Mouse (Mus musculus) cerebellum, adult 9-10 months (tissue): ENCODE data around the gene Chrne.

Source experiments
- DNase-seq: peaks from one replicate; pipeline ENCODE4 v3.0.0; 2022

The Chrne gene

GRCm38 (mm10) chr11:70619101-70619500, at the start of gene Chrne:
Chrne (minus strand) TSS chr11:70619216.
- no peak for DNase-seq

GRCm38 (mm10) chr11:70668335-70668770, 49.3 kb upstream of the Chrne start:
- no peak for DNase-seq

GRCm38 (mm10) chr11:70667271-70668150, 48.5 kb upstream of the Chrne start:
- peak; percentile 49 for DNase-seq

DNA sequence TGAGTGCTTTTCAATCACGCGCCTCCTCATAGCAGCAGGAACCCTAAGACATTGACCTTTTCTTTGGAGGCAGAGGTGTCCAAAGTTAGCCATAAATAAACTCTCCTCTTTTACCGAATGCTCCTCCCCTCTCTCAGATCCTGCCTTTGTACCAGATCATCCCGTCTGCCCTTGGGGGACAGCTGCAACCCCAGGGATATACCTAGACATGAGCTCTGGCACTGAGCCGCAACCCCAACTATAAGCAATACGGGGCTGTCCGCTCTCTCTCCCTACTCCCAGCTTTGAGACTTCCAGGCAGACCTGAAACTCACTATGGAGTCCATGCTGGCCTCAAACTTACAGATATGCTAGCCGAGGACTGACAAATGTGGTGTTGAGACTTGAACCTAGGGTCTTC, 47.7 kb upstream of the Chrne start:
- peak; percentile 46 for DNase-seq

- DNase-seq = no peak
Observed at GRCm38 (mm10) chr11:70664741-70665140, 45.7 kb upstream of the Chrne start.

DNA sequence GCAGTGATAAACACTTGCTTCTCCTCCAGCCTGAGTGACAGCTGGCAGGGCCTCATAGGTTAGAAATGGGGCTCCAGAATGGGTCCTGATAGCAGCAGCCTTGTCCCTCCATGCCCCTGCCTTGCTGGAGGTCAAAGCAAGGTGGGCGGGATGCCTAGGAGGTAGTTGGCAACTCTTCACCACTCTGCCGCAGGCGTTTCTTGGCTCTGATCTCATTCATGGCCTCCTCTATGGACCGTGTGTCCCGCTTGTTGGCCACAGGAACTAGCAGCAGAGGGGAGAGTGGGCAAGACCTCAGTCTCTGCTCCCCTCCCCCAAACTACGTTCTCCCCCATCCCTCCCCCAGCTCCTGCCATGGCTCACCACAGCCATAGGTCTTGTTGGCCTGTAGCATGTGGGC, 44.9 kb upstream of the Chrne start:
- DNase-seq = no peak

GRCm38 (mm10) chr11:70663101-70663500, 44.1 kb upstream of the Chrne start:
- no peak for DNase-seq

GRCm38 (mm10) chr11:70660571-70660970, 41.6 kb upstream of the Chrne start:
- no peak for DNase-seq

- no peak for DNase-seq
Observed at GRCm38 (mm10) chr11:70658942-70659341, 39.9 kb upstream of the Chrne start.

DNA sequence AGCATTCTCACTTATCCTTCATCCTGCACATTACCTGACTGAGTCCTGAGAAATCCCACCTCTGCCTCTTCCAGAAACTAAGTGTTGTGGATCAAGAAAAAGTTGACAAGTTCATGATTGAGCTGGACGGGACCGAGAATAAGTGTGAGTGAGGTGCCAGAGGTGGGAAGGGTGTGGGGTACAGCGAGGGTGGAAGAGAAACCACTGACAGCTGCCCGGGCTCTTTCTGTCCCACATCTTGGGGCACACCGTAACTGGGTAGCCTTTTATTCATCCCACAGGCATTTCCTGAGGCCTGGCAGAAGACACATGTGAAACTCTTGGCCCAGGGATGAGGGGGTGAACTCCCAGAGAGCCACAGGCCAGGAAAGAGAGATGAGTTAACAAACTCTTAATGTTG, 39.5 kb upstream of the Chrne start:
- DNase-seq = no peak

DNA sequence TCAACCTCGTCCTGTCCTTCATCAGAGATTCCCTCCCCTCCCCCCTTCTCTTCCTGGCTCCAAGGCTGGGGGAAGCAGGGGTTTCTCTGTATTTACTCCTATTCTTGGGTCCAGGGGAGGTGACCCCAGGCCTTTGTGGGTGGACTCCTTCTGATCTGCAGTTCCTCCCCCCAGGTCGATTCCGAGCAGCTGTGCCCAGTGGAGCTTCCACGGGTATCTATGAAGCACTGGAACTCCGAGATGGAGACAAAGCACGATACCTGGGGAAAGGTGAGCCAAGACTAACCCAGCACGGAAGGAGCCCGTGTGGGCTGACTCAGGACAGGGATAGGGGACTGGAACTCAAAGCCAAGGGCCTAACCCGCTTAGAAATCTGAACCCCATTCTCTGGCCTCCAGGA, 39.0 kb upstream of the Chrne start:
- DNase-seq = no peak

DNA sequence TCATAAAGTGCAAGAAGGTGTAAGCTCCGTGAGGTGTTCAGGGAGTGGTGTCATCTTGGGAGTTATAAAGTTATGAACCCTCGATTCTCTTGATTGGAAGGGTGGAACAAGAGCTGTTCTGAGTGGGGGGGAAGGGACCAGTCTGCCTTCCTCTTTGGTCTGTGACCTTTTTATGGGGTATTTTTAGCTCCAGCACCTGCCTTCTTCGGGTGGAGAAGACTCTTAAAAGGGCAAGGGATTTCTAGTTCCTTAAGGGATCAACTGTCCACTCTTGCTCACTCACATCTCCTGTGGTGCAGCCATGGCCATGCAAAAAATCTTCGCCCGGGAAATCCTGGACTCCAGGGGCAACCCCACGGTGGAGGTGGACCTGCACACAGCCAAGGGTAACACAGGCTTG, 38.6 kb upstream of the Chrne start:
- no peak for DNase-seq

GRCm38 (mm10) chr11:70656964-70657363, 37.9 kb upstream of the Chrne start, which contains the start of gene Eno3:
Eno3 (plus strand) TSS chr11:70657202.
- no peak for DNase-seq

DNA sequence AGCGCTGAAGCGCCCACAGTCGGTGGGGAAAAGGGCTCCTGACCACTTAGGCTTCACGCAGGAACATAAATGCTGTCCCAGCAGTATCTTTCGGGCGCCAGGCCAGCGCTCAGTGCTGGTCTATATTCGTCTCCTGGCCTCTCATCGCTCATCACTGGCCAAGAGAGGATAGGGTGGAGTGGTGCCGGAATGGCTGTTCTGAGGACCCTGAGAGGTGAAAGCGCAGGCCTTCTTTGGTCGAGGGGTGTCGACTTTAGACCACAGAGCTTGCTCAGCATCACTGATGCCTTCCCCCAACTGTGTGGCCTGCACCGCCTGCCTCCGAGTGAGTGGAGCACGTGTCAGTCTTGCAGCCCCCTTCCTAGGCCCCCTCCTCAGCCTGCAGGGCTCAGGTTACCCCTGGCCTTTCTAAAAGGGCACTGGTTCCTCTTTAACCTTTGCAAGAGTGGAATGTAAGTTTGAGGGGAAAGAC, 37.5 kb upstream of the Chrne start:
- peak; percentile 71 for DNase-seq

- DNase-seq = peak; percentile 60
Observed at GRCm38 (mm10) chr11:70655571-70656455, 36.8 kb upstream of the Chrne start.

DNA sequence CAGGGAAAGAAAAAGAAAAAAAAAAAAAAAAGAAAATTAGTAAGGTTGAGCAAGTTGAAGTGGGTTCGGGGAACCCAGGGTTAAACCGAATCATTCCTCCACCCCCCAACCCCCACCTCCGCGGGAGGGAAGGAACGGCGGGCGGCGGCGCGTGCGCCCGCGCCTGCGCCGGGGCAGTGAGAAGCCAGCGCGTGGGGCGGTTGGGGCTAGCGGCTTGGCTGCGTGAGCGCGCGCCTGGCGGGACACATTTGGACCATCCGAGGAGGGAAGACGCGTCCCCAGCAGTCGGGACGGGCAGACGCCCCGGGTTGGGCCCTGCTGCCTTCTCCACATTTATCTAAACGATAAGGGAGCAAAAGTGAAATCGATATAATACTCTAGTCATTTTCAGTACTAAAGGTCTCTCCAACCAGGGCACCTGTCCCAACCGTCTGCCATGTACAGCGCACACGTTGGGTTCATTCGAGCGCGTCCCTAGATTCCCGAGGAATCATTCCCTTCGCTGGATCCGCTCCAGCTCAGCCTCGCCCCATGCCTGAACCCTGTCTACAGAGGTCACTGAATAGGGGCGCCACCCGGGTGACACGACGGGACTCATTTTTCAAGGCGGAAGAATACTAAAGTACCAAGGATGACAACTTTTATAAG, 36.0 kb upstream of the Chrne start:
- DNase-seq = peak; percentile 79

- peak; percentile 76 for DNase-seq
Observed at GRCm38 (mm10) chr11:70654198-70654922, 35.3 kb upstream of the Chrne start, which contains the start of gene Pfn1. Pfn1 (minus strand) TSS chr11:70654644.

GRCm38 (mm10) chr11:70653345-70654197, 34.6 kb upstream of the Chrne start:
- DNase-seq = peak; percentile 64

- peak; percentile 50 for DNase-seq
Observed at GRCm38 (mm10) chr11:70652884-70653344, 33.9 kb upstream of the Chrne start.

DNA sequence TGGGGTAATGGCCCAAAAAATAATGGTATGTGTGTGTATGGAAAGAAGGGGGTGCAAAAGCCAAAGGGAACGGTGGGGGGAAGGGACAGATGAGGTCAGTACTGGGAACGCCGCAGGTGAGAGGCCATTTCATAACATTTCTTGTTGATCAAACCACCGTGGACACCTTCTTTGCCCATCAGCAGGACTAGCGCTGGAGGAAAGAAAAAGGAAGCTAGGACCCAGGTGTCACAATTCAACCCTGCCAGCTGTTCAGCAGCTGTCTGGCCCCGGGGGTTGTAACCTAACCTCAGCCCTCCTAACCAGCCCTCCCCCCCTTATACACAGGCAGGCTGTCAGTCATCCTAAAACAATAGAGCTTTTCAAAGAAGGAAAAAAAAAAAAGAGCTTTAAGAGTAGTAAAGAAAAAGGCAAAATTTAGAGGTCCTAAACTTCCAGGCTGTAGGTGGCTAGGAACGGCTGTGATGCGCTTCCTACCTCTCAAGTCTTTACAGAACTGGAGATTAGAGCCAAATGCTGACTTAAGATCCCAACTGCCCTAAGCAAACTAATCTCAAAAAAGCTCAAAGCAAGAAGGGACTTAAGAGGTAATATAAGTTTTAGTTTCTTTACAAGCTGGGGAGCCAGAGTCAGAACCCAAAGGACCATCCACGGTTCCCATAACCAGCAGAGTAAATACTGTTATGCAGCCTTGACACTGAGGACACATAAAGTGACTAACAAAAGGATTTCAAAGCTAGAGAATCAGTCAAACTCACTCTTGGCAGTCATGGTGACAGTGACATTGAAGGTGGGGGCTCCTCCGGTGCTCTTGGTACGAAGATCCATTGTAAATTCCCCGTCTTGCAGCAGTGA, 33.2 kb upstream of the Chrne start:
- peak; percentile 55 for DNase-seq
